Mouse (Mus musculus): ENCODE results near the gene Rtp2. TPM values are rescaled to one million over a fixed set of nuclear protein-coding genes. Genes with fewer than 3 reads are reported as not detected.

Rtp2 gene
- total and polyA plus RNA-seq, 3 experiments: not detected

DNA sequence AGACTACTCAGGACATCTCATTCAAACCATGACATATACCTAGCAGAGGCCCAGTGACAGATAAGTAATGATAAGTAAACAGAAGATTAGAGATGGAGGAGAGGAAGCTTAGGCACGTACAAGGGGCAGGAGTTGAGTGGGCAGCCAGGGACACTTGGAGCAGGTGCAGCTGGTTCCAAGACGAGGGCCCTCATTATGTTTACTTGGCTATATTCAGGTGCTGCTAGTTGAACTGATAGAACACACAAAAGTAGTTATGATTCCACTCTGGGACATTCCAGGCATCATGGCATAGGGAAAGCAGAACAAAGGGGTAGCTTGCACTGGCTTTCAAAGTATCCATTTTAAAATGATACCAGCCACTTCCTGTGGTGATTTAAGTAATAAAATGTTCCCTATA, 2.2 kb upstream of the Rtp2 start:
- Histone ChIP-seq H3K4me3 (no peak overlapping the region), H3K36me3 (ENCODE audit: control insufficient read depth, insufficient read depth, low read length) (no peaks in the 10 kb centered on the region), H3K27ac (no peak overlapping the region), H3K4me1 (ENCODE audit: control insufficient read depth, insufficient read depth, low read length) (no peaks in the 10 kb centered on the region), H3K9ac (ENCODE audit: low read depth, low read length) (no peak overlapping the region), H3K79me2 (replicated peaks; ENCODE audit: control insufficient read depth, insufficient read depth, low read length) (no peaks in the 10 kb centered on the region), H3K27me3 (ENCODE audit: control insufficient read depth, insufficient read depth, low read length) (no peaks in the 10 kb centered on the region)
- intact Hi-C loops (cut with DNase I): no loop called here
- no peak for DNase-seq
- WGBS: 57% methylated on average over 2 of the region's 2 CpGs
- TF ChIP-seq CTCF (IDR thresholded peaks at IDR 0.05) (no peak), POLR2A (IDR thresholded peaks at IDR 0.05; ENCODE audit: insufficient read depth, low read depth, low read length) (no peak), EP300 (IDR thresholded peaks at IDR 0.05; ENCODE audit: insufficient read depth, low read depth, low read length) (no peak)

DNA sequence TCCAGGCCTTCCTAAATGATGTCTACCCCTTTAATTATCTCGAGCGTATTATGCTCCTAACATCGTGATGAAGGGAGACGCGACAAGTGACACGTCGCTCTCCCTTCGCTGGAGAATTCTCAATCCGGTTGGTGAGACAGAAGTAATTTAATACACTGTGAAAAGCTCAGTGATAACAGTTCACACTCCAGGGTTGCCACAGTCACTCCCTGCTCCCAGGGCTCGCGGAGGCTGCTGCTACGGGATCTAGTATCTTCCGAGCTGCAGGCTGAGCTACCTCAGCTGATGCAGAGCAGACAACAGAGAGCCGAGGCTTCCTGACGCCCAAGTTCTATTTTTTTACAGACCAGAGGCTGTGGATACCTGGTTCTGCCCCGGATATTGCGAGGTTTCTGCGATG, 919 bp downstream of the Rtp2 start:
- no peak for DNase-seq
- Histone ChIP-seq H3K4me1 (ENCODE audit: control insufficient read depth, insufficient read depth, low read length) (no peaks in the 10 kb centered on the region), H3K27ac (no peak overlapping the region), H3K36me3 (ENCODE audit: control insufficient read depth, insufficient read depth, low read length) (no peaks in the 10 kb centered on the region), H3K4me3 (no peak overlapping the region), H3K79me2 (replicated peaks; ENCODE audit: control insufficient read depth, insufficient read depth, low read length) (no peaks in the 10 kb centered on the region), H3K9ac (ENCODE audit: low read depth, low read length) (no peak overlapping the region), H3K27me3 (ENCODE audit: control insufficient read depth, insufficient read depth, low read length) (no peaks in the 10 kb centered on the region)
- TF ChIP-seq POLR2A (IDR thresholded peaks at IDR 0.05; ENCODE audit: insufficient read depth, low read depth, low read length): no peak
- no peak for TF ChIP-seq EP300 (IDR thresholded peaks at IDR 0.05; ENCODE audit: insufficient read depth, low read depth, low read length)
- TF ChIP-seq CTCF (IDR thresholded peaks at IDR 0.05): no peak
- 42% methylated on average over 18 of the region's 18 CpGs for WGBS
- intact Hi-C loops (cut with DNase I): no loop called here

DNA sequence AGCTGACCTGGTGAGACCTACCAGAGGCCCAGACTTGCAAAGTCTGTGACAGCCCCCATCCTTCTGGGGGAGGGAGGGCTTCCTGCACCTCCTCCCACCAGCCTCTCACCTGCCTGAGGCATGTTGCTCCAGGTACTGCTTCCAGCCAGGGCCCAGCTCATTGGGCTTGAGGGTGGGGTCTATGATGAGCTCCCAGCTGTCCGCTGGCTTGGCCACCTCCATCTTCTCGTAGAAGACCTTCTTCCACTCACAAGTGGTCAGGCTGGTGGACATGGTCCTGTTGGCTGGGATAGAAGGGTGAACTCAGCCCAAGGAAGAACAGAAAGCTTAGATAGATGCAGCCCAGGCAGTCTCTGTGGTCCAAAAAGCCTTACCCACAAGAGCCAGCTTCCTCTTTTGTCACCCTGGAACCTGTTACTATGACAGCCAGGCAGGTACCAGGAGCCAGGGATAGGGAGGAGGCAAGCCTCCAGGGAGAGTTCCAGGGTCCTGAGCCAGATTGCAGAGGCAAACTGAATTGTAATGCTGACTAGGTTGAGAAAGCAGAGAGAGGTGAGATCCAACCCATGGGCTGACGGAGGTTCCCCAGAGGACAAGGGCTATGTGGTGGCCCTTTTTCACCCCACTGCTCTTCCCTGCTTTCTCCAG, 1.6 kb downstream of the Rtp2 start:
- TF ChIP-seq EP300 (IDR thresholded peaks at IDR 0.05; ENCODE audit: insufficient read depth, low read depth, low read length) (no peak), POLR2A (IDR thresholded peaks at IDR 0.05; ENCODE audit: insufficient read depth, low read depth, low read length) (no peak), CTCF (IDR thresholded peaks at IDR 0.05) (no peak)
- no peak overlapping the region for H3K4me3 ChIP-seq
- H3K79me2 ChIP-seq (replicated peaks; ENCODE audit: control insufficient read depth, insufficient read depth, low read length): no peaks in the 10 kb centered on the region
- intact Hi-C loops (cut with DNase I): no loop called here
- no peak overlapping the region for H3K9ac ChIP-seq (ENCODE audit: low read depth, low read length)
- H3K27me3 ChIP-seq (ENCODE audit: control insufficient read depth, insufficient read depth, low read length): no peaks in the 10 kb centered on the region
- no peaks in the 10 kb centered on the region for H3K36me3 ChIP-seq (ENCODE audit: control insufficient read depth, insufficient read depth, low read length)
- 77% methylated on average over 3 of the region's 3 CpGs for WGBS
- no peak overlapping the region for H3K27ac ChIP-seq
- no peak for DNase-seq
- no peaks in the 10 kb centered on the region for H3K4me1 ChIP-seq (ENCODE audit: control insufficient read depth, insufficient read depth, low read length)

DNA sequence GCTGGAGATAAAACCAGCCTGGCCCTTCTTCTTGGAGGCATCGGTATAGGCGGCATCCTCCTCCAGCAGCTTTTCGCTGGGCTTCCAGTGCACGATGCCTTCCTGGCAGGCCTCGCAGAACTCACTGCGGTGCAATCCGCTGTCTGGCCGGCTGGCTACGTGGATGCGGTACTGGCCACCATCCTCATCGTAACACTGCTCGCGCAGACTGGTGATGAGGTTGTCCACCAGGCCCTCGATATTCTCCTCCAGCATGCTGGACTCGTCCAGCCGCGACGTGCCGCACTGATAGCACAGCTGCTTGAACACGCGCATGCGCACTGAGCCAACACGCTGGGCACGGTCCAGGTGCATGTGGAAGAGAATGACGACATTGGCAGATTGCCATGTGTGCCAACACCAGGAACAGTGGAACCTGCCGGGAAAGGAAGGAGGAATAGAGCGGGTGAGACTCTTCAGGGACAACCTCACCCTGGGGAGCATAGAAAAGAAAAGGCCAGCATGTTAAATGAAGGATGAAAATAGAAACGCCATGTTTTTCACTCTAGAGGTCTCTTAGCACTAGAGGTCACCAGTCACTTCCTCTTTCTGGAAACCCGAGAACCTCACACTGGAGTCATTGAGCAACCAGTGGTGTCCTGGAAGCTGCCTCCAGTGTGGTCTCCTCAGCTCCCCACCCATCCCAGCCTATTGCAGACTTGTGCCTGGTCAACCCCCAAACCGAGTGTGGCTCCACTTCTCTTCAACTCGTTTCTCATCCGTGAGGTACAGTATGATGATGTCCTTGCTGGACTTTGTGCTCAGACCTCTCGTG, 4.7 kb downstream of the Rtp2 start:
- Histone ChIP-seq H3K27me3 (ENCODE audit: control insufficient read depth, insufficient read depth, low read length) (no peaks in the 10 kb centered on the region), H3K36me3 (ENCODE audit: control insufficient read depth, insufficient read depth, low read length) (no peaks in the 10 kb centered on the region), H3K4me1 (ENCODE audit: control insufficient read depth, insufficient read depth, low read length) (no peaks in the 10 kb centered on the region), H3K9ac (ENCODE audit: low read depth, low read length) (no peak overlapping the region), H3K4me3 (no peak overlapping the region), H3K79me2 (replicated peaks; ENCODE audit: control insufficient read depth, insufficient read depth, low read length) (no peaks in the 10 kb centered on the region), H3K27ac (no peak overlapping the region)
- no peak for DNase-seq
- TF ChIP-seq EP300 (IDR thresholded peaks at IDR 0.05; ENCODE audit: insufficient read depth, low read depth, low read length) (no peak), CTCF (IDR thresholded peaks at IDR 0.05) (no peak), POLR2A (IDR thresholded peaks at IDR 0.05; ENCODE audit: insufficient read depth, low read depth, low read length) (no peak)
- 85% methylated on average over 33 of the region's 33 CpGs for WGBS
- intact Hi-C loops (cut with DNase I): no loop called here

DNA sequence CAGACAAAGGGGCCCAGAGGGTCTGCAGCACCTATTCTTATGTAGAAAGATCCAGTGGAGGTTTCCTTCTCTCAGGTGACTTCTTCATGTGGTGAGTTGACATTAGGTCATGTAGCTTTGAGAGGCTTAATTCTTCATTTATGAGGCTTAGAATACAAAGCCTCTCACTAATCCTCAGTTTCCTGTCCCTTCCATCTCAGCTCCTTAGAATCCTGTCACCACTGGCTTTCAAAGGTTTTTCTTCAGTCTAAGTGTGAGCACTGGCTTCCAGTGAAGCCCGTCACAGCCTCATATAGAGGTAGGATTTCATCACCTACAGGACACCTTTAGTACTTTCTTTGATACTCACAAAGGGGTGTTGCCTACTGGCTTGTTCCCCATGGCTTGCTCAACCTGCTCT, 9.3 kb downstream of the Rtp2 start:
- TF ChIP-seq EP300 (IDR thresholded peaks at IDR 0.05; ENCODE audit: insufficient read depth, low read depth, low read length) (no peak), POLR2A (IDR thresholded peaks at IDR 0.05; ENCODE audit: insufficient read depth, low read depth, low read length) (no peak), CTCF (IDR thresholded peaks at IDR 0.05) (no peak)
- Histone ChIP-seq H3K4me1 (ENCODE audit: control insufficient read depth, insufficient read depth, low read length) (no peaks in the 10 kb centered on the region), H3K27ac (no peak overlapping the region), H3K9ac (ENCODE audit: low read depth, low read length) (no peak overlapping the region), H3K27me3 (ENCODE audit: control insufficient read depth, insufficient read depth, low read length) (no peaks in the 10 kb centered on the region), H3K36me3 (ENCODE audit: control insufficient read depth, insufficient read depth, low read length) (no peaks in the 10 kb centered on the region), H3K79me2 (replicated peaks; ENCODE audit: control insufficient read depth, insufficient read depth, low read length) (no peaks in the 10 kb centered on the region), H3K4me3 (no peak overlapping the region)
- intact Hi-C loops (cut with DNase I): no loop called here
- no peak for DNase-seq
- 76% methylated on average over 1 of the region's 1 CpGs for WGBS

DNA sequence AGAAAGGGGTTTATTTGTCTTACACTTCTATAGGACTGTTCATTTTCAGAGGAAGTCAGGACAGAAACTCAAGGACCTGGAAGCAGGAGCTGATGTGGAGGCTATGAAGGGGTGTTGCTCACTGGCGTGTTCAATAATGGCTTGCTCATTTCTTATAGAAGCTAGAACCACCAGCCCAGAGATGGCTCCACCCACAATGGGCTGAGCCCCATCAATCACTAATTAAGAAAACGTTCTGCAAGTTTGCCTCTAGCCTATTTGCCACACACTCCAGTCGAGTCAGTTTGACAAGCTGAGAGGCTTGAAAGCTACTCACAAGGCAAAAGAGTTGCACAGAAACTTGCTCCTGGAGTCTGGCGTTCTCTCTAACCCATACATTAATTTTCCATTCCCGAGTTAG, 10.5 kb downstream of the Rtp2 start:
- Histone ChIP-seq H3K79me2 (replicated peaks; ENCODE audit: control insufficient read depth, insufficient read depth, low read length) (no peaks in the 10 kb centered on the region), H3K27ac (no peak overlapping the region), H3K36me3 (ENCODE audit: control insufficient read depth, insufficient read depth, low read length) (no peaks in the 10 kb centered on the region), H3K9ac (ENCODE audit: low read depth, low read length) (no peak overlapping the region), H3K27me3 (ENCODE audit: control insufficient read depth, insufficient read depth, low read length) (peaks cover 1% of the 10 kb centered on the region; the same call in 1 of the 2 replicates), H3K4me1 (ENCODE audit: control insufficient read depth, insufficient read depth, low read length) (no peaks in the 10 kb centered on the region), H3K4me3 (no peak overlapping the region)
- no peak for DNase-seq
- intact Hi-C loops (cut with DNase I): no loop called here
- TF ChIP-seq CTCF (IDR thresholded peaks at IDR 0.05) (no peak), POLR2A (IDR thresholded peaks at IDR 0.05; ENCODE audit: insufficient read depth, low read depth, low read length) (no peak)
- 69% methylated on average over 5 of the region's 5 CpGs for WGBS

Measured in heart, adult 2 months (tissue).